Mouse (Mus musculus) heart, adult 11 months (tissue): ENCODE measurements around the gene Rab3d.
A peak's percentile ranks its signal among the peaks of the same experiment; 100 is the strongest.

Experiments used
- DNase-seq: peaks from one replicate; pipeline ENCODE4 v3.0.0; 2022

Gene Rab3d

DNA sequence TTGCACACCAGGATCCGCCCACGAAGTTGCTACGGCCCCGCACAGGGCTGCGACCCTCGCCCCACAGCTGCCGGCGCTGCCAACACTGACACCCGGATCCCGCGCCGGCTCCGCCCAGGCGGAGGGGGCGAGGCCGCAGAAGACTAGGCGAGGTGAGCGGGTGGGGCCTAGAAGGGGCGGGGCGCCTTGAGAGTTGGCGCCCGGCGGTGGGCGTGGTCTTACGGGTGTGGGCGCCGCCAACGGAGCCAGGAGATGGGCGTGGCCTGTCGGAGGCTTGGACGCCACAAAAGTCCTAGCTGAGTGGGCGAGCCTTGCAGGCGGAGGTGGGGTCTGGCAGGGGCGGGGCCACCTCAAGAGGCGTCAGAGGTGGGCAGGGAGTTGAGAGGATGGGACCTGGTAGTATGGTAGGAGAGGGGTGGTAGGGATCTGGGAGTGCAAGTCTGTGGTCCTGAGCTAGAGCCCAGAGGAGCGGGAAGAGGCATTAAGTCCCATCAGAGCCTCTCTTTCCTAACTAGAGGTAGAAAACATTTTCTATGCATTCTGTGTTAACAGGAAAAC lies at the start of gene Rab3d:
Gene Rab3d (minus strand): TSS at position 158 of the 558 bp plus-strand sequence.
- DNase-seq = peak; percentile 100

DNA sequence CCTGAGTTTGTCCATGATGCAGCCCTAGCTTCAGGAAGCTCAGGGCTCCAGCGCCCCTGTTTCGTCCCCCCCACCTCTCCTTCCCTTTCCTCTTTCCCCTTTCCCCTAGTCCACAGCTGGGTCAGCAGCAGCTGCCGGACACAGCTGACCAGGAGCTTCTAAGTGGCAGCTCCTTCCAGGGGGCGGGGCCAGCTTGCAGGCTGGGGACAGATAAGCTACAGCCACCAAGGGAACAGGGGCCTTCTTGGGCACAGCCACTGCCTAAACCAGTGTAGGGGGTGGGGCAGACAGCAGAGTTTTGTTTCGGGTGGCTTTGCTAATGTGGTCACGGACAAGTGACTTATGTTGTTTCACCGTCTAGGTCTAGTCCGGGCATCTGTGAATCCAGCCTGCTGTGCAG lies 45.4 kb upstream of the Rab3d start, which contains the start of gene Epor:
Gene Epor (minus strand): TSS at position 90 of the 400 bp plus-strand sequence.
- DNase-seq = peak; percentile 99

DNA sequence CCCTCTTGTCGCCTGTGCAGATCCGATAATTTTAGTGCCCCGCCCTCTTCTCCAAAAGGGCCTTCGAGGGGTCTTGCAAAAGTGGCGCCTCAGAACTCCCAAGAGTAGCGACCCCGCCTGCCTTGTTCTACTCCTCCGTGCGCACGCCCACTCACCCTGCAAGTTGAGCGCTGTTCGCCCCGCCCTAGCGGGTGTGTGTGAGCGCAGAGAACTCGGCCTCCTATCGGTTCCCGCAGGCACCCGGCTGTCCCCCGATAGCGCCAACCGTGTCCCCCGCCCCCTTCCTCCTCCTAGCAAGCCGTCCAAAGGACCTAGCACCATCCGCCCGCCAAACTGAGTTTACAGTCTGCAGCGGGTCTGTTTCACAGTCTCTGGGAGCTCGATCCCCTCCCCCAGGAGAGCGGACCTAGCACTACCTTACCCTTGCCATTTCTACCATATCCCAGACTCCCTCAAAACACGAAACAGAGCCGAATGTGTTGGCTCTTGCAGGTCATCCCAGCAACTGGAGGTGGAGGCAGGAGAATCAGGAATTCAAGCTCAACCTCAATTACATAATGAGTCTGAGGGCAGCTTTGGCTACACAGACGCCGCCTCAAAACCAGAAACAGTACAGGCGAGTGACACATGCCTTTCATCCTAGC lies 44.5 kb upstream of the Rab3d start:
- DNase-seq = peak; percentile 98

DNA sequence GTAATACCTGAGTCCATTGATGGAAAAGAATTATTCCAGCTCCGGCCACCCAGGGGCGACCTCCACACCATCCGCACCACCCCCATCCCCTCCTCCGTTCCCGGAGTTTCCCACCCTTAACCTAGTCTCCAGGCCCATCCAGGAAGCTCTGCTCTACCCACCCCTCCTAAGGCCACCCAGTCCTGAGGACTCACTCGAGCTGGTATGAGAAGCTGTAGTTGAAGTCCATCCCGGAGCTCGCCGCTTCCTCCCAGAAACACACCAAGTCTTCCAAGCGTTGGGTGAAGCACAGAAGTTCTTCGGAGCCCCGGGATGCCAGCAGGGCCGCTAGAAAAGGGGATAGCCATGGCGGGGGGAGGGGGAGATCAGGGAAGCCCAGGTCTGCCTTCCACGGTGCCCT lies 44.0 kb upstream of the Rab3d start:
- no peak for DNase-seq

DNA sequence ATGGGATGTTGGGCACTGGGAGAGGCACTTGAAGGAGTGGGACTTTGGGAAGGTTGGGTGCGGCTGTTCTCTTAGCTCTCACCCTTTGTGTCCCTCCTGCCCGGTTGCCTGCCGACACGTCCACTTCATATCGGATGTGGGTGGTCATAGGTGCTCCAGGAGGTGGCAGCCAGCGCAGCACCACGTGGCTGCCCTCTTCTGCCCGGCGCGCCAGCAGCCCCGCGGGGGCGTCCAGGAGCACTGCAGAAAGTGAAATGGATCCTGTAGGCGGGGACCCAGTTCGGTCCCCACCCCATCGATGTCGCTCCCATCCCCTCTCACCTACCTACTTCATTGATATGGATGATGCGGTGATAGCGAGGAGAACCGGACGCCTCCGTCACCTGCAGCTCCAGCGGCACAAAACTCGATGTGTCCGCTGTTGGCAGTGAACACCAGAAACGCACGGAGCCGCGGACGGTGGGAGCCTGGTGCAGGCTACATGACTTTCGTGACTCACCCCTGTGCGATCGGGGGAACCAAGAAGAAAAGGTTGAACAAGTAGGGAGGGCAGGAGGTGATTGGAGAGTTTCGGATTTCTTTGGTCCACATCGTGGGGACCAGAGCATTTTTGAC lies 43.5 kb upstream of the Rab3d start:
- no peak for DNase-seq

DNA sequence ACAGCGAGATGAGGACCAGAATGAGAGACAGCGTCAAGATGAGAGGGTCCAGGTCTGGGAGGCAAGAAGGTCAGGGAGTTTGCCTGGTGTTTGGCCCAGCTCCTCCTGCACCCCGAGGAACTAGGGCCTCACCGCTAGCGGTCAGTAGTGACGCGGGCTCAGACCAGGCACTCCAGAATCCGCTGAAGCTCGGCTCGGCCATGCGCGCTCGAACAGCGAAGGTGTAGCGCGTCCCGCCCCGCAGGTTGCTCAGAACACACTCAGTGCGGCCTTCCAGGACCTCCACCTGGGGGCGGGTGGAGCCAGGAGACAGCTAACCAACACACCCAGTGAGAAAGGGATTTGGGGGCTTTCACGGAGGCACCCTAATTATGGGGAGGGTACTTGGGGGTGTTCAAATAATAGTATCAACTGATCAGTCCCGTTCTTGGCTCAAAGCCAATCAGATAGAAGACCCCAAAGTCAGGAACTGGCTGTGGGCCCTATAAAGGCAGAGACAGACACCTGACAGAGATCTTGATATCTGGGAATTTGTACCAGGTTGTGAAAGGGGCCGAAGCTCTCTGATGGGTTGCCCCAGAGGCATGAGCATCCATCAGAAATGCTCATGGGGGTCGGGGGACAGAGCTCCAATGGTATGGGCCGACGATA lies 42.7 kb upstream of the Rab3d start:
- DNase-seq = no peak

DNA sequence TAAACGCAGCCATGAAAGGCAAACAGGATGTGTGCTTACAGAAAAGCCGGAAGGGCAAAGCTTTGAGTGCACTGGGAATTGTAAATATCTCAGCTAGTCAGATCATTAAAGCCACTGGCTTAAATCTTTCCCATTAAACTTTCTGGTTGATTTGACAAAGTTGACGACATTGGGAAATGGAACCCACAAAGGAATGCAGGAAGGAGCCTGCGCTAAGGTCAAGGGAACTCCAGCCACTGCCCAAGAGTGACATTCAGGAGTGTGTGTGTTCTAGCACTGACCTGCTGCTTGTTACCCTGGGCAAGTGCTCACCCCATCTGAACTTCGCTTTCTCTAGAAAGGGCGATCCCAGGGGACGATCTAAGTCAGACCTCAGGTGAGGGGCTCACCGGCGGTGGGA lies 42.1 kb upstream of the Rab3d start:
- DNase-seq = no peak

DNA sequence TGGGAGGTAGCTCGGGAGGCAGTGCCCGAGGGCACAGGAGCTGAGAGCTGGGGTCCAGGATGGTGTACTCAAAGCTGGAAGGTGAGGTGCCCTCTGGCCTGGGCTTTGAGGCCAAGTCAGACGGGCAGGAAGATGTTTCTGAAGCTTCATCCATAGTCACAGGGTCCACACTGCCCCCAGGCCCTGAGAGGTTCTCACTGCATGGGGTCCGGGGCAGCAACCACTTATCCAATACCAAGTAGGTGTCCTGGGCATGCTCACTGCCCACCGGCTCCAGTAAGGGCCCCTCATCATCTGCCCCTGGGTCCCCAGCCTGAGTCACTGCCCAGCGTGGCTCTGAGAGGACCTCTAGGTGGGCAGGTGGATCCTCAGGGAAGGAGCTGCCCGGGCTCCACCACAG lies 41.3 kb upstream of the Rab3d start:
- no peak for DNase-seq

DNA sequence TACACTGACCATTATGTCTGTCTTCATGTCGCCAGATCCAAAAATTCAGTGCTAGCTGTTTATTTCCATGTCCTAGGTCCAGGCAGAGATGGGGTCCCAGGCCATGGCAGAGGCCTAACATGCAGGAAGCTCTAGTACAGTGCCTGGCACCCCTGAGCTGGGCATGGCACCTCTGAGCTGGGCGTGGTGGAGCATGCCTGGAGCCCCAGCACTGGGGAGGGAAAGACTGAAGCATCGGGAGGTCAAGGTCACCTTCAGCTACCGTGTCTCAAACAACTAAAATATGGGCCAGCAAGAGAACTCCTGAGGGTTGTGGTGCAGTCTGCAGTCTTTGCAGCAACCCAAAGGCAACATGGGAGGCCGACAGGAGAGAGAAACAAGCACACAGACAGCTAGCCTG lies 40.4 kb upstream of the Rab3d start:
- no peak for DNase-seq

DNA sequence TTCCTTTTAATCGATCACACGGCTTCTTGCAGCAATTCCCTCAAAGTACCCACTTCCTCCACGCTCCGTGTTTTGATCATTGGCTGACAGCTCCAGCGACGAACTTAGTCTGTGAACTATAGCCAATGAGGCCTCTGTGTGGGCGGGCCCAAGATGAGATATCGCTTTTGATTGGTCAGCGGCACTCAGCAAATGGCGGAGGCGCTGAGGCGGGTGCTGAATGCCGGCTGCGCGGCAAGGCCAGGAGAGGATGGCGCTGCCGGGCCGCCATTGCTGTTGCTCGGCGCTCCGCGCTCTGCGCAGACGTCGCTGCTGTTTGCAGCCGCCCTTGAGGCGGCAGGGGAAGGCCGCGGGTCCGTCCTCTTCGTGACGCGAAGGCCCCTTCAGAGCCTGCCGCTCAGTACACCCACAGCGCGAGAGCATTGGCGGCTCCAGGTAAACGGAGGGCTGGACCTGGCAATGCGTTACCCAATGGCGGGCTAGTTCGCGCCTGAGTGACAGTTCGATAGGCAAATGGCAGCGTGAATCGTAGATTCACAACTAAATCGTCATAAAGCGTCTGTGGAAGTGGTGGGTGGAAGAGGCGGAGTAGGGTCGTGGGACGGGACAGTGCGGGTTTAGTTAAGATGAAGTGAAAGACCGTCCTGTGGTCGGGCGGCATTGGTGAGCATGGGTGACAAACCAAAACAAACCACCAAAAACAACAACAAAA lies 37.7 kb upstream of the Rab3d start, which contains the start of gene Swsap1:
Gene Swsap1 (plus strand): TSS at position 186 of the 712 bp plus-strand sequence.
- DNase-seq = peak; percentile 100

DNA sequence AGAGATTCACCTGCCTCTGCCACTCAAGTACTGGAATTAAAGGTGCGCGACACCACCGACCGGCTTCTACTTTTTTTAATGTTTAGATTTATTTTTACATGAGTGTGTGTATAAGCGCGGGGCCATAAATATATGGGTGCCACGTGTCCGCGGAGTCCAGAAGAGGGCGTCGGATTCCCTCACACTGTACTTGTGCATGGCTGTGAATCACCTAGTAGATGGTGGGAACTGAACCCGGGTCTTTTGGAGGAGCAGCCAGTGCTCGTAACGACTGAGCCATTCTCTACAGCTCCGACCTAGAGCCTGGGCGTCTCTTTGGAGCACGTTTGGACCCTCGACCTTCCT lies 37.2 kb upstream of the Rab3d start:
- no peak for DNase-seq

DNA sequence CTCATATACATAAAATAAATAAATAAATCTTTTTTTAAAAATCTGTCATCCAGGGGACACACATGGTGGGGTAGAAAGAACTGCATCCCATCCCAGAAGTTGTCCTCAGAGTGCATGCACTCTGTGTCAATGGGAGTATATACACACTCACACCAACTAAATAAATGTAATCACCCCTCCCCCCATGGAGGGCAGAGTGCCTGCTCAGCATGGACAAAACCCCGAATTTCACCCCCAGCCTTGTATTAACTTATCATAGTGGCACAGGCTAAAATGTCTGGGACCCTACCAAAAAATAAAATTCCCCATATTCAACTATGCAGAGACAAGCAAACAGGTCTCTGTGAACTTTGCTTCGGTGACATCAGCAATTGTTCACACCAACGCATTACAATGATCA lies 36.6 kb upstream of the Rab3d start:
- no peak for DNase-seq

DNA sequence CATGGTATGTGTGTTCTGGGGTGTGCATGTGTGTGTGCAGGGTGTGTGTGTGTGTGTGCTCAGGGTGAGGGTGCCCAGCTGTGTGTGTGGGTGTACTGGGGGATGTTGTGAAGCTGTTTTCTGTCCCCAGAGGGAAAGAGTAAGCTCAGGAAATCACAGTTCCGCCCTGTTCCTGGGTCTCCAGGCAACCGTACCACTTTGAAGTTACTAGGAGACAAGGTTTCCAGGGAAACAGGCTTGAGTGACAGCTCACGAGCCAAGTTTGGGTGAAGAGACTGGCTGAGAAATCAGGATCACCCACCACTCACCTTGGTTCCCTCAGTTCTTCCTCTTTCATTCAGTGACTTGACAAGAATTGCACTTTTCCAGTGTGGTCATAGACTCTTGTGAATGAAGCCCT lies 35.6 kb upstream of the Rab3d start:
- no peak for DNase-seq

DNA sequence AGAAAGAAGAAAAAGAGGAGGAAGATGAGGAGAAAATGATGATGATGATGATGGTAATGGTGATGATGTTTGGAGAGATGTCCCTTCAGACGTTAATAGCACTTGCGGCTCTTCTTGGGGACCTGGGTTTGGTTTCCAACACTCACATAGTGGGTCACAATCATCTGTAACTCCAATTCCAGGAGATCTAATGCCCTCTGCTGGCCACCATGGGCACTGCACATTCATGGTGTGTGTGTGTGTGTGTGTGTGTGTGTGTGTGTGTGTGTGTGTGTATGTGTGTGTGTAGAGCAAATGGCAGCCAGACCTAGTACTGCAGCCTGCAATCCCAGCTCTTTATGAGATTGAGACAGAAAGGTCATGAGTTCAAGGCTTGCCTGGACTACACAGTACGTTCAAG lies 34.0 kb upstream of the Rab3d start:
- no peak for DNase-seq

DNA sequence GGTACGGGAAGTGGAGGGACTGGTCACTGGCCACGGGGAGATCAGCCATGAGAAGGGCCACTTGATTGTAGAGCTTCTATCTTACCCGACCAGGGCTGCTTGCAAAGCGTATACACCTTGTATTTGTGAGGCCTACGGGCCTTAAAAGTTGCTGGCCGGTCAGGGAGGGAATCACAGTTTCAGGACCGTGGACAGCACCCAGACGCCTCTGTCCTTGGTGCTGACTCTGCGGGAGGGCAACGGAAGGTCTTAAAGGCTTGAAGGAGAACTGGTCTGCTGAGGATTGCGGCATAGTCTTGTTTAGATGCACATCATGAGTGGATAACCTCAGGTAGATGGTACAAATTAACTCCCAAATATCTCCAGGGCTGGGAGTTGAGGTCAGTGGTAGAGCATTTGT lies 32.3 kb upstream of the Rab3d start:
- DNase-seq = no peak

DNA sequence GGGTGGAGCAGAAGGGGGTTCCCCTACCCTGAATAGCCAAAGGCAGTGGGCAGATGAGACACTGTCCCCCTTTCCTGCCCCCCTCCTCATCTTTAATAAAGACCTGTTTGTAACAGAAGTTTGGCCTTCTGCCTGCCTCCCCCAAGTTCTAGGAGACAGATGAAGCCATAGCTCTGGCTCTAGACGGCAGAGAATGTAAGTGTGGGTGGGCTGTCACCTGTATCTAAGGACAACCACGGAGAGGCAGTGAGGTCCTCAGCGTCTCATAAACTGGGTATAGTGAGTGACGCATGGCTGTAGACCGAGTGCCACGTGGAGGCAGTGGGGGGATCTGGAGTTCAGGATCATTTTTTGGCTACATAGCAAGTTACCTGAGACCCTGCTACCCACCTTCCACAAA lies 30.8 kb upstream of the Rab3d start:
- no peak for DNase-seq

DNA sequence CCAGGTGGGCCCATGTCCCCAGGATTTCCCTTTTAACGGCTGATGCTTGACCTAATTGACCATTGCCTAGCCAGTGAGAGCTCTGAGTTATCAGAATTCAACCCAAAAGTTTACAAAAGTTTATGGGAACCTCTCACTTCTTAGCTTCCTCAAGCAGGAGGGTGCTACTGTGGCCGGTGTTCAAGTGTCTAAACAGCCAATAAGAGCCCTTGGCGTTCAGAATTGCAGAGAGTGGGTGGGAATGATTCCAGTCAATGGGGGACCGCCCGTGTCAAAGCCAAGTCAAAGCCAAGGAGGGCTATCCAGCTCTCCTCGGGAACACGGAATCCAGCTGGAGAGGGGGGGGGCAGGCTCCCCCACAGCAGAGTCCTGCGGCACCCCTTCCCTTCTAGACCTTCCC lies 30.2 kb upstream of the Rab3d start:
- DNase-seq = no peak

DNA sequence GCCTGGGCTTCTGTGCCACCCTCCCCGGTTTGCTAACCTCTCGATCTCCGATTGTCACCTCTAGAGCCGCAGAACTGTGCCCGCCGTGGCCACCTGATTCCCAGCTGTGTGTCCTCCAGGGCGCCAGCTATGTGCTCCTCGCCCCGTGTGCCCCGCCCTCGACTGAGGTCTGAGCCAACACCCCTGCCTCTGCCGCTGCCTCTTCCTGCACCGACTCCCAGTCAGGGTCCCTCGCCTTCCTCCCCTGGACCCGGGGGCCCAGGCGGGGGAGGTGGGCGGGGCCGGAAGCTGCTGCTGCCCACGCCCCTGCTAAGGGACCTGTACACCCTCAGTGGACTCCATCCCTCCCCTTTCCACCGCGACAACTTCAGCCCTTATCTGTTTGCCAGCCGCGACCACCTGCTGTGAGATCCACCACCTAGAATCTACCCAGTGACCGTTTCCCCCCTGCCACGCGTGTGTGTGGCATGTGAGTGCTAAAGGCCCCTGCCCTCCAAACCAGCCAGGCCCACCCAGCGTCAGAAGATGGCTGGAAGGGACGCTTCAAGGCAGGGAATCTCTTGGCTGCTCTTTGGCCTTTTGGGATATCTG lies 29.6 kb upstream of the Rab3d start:
- DNase-seq = no peak

DNA sequence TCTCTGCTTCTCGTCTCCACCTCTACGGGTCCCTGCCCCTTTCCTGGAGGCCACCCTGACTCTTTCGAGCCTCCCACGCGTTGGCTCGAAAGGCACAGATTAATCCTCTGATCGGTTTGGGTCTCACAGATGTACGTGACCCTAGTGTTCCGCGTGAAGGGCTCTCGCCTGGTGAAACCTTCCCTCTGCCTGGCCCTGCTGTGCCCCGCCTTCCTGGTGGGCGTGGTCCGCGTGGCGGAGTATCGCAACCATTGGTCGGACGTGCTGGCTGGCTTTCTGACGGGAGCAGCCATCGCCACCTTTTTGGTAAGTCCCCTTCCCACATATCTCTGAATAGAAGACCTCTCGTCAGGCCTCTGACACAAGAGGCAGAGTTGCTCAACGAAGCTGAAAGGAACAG lies 26.3 kb upstream of the Rab3d start:
- DNase-seq = no peak

DNA sequence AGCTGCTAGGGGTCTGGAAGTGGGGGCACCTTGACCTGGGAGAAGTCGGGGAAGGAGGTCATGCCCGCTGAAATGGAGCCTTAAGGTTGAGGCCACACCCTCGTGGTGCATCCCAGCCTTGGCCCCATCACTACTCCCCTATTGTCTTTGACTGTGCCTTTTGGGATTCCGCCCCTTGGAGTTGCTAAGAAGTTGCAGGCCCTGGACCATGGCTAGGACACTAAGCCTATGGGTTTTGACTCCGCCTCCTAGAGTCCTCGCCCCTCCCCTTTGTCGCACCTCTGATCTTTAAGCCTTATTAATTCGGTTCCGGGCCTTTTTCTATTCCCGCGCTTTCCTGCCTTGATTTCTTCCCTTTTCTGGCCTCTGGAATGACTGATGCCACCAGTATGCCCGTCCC lies 25.6 kb upstream of the Rab3d start:
- DNase-seq = no peak

DNA sequence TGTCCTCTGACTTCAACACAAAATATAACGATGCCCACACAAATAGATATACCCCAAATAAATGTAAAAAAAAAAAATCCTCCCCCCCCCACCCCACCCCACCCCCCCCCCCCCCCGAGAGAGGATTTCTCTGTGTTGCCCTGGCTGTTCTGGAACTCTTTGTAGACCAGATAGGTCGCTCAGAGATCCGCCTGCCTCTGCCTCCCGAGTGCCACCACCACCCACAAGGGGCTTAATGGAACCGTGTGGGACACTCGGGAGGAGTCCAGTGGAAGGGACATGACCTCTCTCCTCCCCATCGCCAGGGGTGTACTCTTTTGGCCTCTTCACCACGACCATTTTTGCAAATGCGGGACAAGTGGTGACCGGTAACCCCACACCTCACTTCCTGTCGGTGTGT lies 25.1 kb upstream of the Rab3d start:
- DNase-seq = peak; percentile 85

DNA sequence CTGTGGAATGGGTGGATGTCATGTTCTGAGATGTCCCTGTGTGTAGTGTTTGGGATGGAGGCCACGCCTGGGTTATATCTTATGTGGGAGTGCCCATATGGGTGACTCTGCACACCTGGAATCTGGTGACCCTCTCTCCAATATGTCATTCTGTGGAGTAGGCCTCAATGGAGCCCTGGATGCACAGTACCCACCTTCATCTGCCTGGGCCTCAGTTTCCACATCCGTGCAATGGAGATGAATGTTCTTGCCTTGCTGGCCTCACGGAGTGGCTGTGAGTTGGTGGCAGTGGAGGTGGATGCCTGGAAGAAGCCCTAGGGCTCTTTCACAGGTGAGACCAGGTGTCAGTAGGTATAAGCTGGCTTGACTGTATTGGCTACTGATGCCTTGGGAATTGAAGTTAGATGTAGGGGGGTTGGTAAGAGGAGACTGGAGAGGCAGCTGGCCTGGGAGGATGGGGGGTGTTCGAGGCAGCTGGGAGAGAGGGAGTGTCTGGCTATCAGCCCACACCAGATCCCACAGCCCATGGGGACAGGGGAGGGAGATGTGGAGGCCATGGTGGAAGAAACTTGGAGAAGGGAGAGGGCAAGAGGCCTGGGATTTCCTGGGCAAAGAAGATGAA lies 20.4 kb upstream of the Rab3d start:
- DNase-seq = peak; percentile 91

DNA sequence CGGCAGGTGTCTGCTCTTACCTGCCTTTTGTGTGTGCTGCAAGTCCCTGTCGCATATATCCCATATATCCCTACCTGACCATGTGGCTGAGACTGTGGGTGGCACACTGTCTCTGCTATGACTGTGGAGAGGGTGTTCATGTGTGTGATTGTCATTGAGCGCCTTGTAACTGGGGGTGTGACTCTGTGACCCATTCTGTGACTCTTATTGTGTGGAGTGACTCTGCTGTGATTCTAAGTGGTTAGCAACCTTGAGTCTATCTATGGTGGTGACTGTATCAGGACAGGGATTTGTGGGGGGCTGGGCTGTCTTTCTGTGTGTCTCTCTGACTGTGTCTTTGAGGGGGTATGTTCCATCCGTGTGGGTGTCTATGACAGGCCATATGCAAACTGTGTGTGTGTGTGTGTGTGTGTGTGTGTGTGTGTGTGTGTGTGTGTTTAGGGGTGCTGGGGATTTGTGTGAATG lies 19.8 kb upstream of the Rab3d start:
- peak; percentile 92 for DNase-seq
